Mouse (Mus musculus) heart, embryonic 14.5 days (tissue): ENCODE measurements around the gene E130308A19Rik. TPM values are rescaled to one million over a fixed set of nuclear protein-coding genes. Genes with fewer than 3 reads are reported as not detected.

Experiments used
- ATAC-seq: fragments of 200-750 bp; cut with Nextera tagmentation; 2 replicates; pipeline ENCODE4 v1.8.0; 2017; ENCODE audit warnings: low read depth, moderate TSS enrichment; ENCODE audit not compliant: insufficient number of reproducible peaks, insufficient read depth, low FRiP score
- H3K27ac ChIP-seq, 2 experiments: fragments of 200-500 bp in 1 of 2; fragments of 300-500 bp in 1 of 2; sonication (generic) in 1 of 2; replicated peaks in 1 of 2; 2 replicates each; pipeline ENCODE4 v1.5.1; 2012 to 2014; ENCODE audit warnings: low read depth in 2 of 2, low read length in 2 of 2, control low read depth in 1 of 2, mild to moderate bottlenecking in 1 of 2, mixed read lengths in 1 of 2; ENCODE audit not compliant: control insufficient read depth in 1 of 2, insufficient read depth in 1 of 2
- H3K27me3 ChIP-seq: fragments of 300-500 bp; sonication (generic); 2 replicates; pipeline ENCODE4 v1.6.1; 2014; ENCODE audit warnings: mild to moderate bottlenecking, low read length, control low read depth; ENCODE audit not compliant: control insufficient read depth, insufficient read depth
- H3K36me3 ChIP-seq: fragments of 300-500 bp; sonication (generic); 2 replicates; pipeline ENCODE4 v1.6.1; 2014; ENCODE audit warnings: mild to moderate bottlenecking, control low read depth, low read length, mixed read lengths; ENCODE audit not compliant: control insufficient read depth, insufficient read depth
- H3K4me1 ChIP-seq, 2 experiments: fragments of 200-500 bp in 1 of 2; fragments of 300-500 bp in 1 of 2; sonication (generic) in 1 of 2; 2 replicates each; pipeline ENCODE4 v1.6.1; 2012 to 2014; ENCODE audit warnings: low read length in 2 of 2, control low read depth in 1 of 2, mixed read lengths in 1 of 2; ENCODE audit not compliant: control insufficient read depth in 2 of 2, insufficient read depth in 2 of 2
- H3K4me2 ChIP-seq: fragments of 300-500 bp; sonication (generic); 2 replicates; pipeline ENCODE4 v1.6.1; 2014; ENCODE audit warnings: mild to moderate bottlenecking, low read length
- H3K4me3 ChIP-seq, 2 experiments: fragments of 200-500 bp in 1 of 2; fragments of 300-500 bp in 1 of 2; sonication (generic) in 1 of 2; 2 replicates each; pipeline ENCODE4 v1.5.1; 2012 to 2014; ENCODE audit warnings: low read length in 2 of 2, mild to moderate bottlenecking in 2 of 2, control low read depth in 1 of 2, low read depth in 1 of 2, moderate library complexity in 1 of 2; ENCODE audit not compliant: control insufficient read depth in 1 of 2, insufficient read depth in 1 of 2
- H3K9ac ChIP-seq: fragments of 300-500 bp; sonication (generic); 2 replicates; pipeline ENCODE4 v1.6.1; 2014; ENCODE audit warnings: mild to moderate bottlenecking, low read length
- H3K9me3 ChIP-seq: fragments of 300-500 bp; sonication (generic); 2 replicates; pipeline ENCODE4 v1.6.1; 2016; ENCODE audit warnings: low read length, control low read depth; ENCODE audit not compliant: control insufficient read depth
- WGBS: fragments of 180-500 bp; shearing (Covaris S2); extraction: QIAGEN DNeasy Blood & Tissue Kit; methylation state at CpG from one replicate; pipeline ENCODE4 v1.1.7; 2014; 5-methylcytosine and 5-hydroxymethylcytosine counted together
- polyA plus RNA-seq: library from polyadenylated mRNA; unstranded; fragments of >200 nt; fragmentation: Nextera tagmentation; extraction: Ambion mirVana; gene quantifications from 2 replicates; pipeline ENCODE4 v1.2.1, GENCODE M21; 2014

E130308A19Rik gene
- polyA plus RNA-seq, 1 experiment from 2014 or later, result 27.7 TPM

DNA sequence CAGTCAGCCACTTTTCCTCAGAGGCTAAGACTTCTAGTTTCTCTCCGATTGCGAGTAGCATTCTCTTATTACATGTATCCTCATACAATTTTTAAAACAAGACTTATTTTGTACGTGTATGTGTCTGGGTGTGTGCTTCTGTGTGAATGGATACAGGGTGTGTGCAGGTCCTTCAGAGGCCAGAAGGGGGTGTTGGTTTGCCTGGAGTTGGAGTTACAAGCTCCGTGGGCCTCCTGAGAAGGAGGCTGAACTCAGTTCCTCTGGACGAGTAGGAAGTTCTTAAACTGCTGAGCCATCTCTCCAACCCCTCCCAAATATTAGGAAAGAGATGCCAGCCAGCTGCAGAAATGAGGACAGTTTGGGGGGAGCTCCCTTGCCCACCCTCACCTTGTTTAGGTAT lies 182.4 kb downstream of the E130308A19Rik start:
- H3K36me3 ChIP-seq, result no peaks in the 10 kb centered on the region
- no peak overlapping the region for H3K4me2 ChIP-seq
- no peaks in the 10 kb centered on the region for H3K27me3 ChIP-seq
- no peak overlapping the region for H3K9ac ChIP-seq
- no peak overlapping the region for H3K4me3 ChIP-seq
- ATAC-seq, result no peak
- WGBS, result 81% methylated on average over 5 of the region's 5 CpGs
- peaks cover 2 to 12% of the 10 kb centered on the region in 2 experiments for H3K4me1 ChIP-seq
- no peak overlapping the region for H3K27ac ChIP-seq
- H3K9me3 ChIP-seq, result no peaks in the 10 kb centered on the region

Other genes with a start within 250 kb of the E130308A19Rik start
- gene Susd1, start 187.6 kb upstream of the E130308A19Rik start, polyA plus RNA-seq, result 3.6 and 4.4 TPM in 2 replicates
- 37.7 and 38.1 TPM in 2 replicates for gene Ptbp3, start 76.8 kb upstream of the E130308A19Rik start, polyA plus RNA-seq
- gene Hsdl2, start 44.6 kb upstream of the E130308A19Rik start, polyA plus RNA-seq, result 54.0 and 57.4 TPM in 2 replicates
- gene Inip, start 175.4 kb downstream of the E130308A19Rik start, polyA plus RNA-seq, result 40.2 and 46.1 TPM in 2 replicates
- gene Snx30, start 179.6 kb downstream of the E130308A19Rik start, polyA plus RNA-seq, result 6.3 and 6.6 TPM in 2 replicates